ENCODE assay signal across 7 mouse cellular contexts in the genomic region with DNA sequence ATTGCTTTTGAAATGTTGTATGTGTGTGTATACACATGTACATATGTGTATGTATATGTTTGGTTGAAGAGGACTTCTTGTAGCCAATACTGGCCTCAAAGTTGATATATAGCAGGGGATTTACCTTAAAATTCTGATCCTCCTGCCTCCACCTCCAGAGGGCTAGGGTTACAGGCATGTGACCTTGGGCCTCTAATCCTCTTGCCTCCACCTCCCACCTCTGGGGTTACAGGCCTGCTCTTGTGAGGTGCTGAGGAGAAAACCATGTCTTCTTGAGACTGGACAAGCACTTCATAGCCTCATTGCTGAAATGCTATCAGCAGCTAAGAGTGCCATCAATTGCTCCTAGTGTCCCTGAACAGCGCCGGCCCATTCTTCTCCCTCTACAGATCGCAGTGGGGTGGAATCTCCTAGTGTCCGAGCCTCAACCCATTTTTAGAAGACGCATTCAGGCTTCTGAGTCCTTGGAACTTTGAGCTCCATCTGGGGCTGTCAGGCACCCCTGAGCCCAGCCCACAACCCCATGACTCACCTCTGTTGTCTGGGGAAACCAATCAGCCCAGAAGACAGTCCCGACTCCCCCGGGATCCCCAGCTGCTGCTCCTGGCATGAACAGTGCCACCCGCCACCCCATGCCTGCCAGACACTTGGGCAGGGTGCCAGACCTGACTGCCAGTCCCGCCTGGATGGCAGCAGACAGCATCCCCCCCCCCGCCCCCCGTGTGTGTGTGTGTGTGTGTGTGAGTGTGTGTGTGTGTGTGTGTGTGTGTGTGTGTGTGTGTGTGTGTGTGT. TPM values are rescaled to one million over a fixed set of nuclear protein-coding genes. Genes with fewer than 3 reads are reported as not detected.
DNase-seq lines count a peak whose midpoint lies in the region; ATAC-seq lines count a peak whose summit lies in the region.

No protein-coding gene starts in this region.

- 51% methylated on average over 11 of the region's 11 CpGs for WGBS in embryonic facial prominence, embryonic 12.5 days

- no peak overlapping the region for H3K9ac ChIP-seq in embryonic facial prominence, embryonic 12.5 days

- peak; percentile 95 for DNase-seq in adrenal gland, postnatal 10 days
- peak; percentile 76 to 82 for DNase-seq in heart, adult 18-20 months
- peak; percentile 53 for DNase-seq in kidney, adult 11 months
- DNase-seq in left cerebral cortex, postnatal 14 days (ENCODE audit: low spot score in 2 of 2), result peak; percentile 87 to 94
- DNase-seq in natural killer cell, adult 2 months (ENCODE audit: low spot score in 2 of 2), result peak; percentile 41 to 59
- DNase-seq in thymus, adult 18-20 months, result peak; percentile 18 to 24

- peaks cover 17% of the 10 kb centered on the region for H3K4me1 ChIP-seq in embryonic facial prominence, embryonic 12.5 days

- H3K4me3 ChIP-seq in embryonic facial prominence, embryonic 12.5 days, result no peak overlapping the region

- H3K9me3 ChIP-seq in embryonic facial prominence, embryonic 12.5 days, result no peaks in the 10 kb centered on the region

- H3K27me3 ChIP-seq in embryonic facial prominence, embryonic 12.5 days, result 0 out of 2 replicates have a peak, but pooled peaks cover 9% of the 10 kb centered on the region

- no peaks in the 10 kb centered on the region for H3K36me3 ChIP-seq in embryonic facial prominence, embryonic 12.5 days

- intact Hi-C loops in left cerebral cortex, postnatal 14 days (cut with DNase I), result no loop called here

- peak overlapping the region; percentile 50; the same call in 1 of the 2 replicates for H3K4me2 ChIP-seq in embryonic facial prominence, embryonic 12.5 days (replicated peaks)

- H3K27ac ChIP-seq in embryonic facial prominence, embryonic 12.5 days, result peak overlapping the region; percentile 51; the same call in 1 of the 2 replicates

- ATAC-seq in embryonic facial prominence, embryonic 12.5 days (ENCODE audit: insufficient number of reproducible peaks, insufficient read depth, low FRiP score, low TSS enrichment), result 0 out of 2 replicates have a peak, but pooled peaks have one; percentile 38

RNA-seq across cellular contexts. Expression of a gene that starts 30.6 kb away (rescaled TPM):
- total RNA-seq in adrenal gland, postnatal 10 days (2021), result 100 to 1,000 TPM in 1 of 2 experiments, 10 to 100 TPM in 1; 83.1 to 111 TPM
- polyA plus RNA-seq in embryonic facial prominence, embryonic 12.5 days (2016; fragmentation: Nextera tagmentation; extraction: Ambion mirVana), result 5.8 and 6.7 TPM in 2 replicates
- 10 to 100 TPM; 25.8 to 28.1 TPM for total RNA-seq in heart, adult 18-20 months (2021)
- 10 to 100 TPM; 43.3 to 56.9 TPM for total RNA-seq in left cerebral cortex, postnatal 14 days (2021)

Comparison
In these comparisons a context has a peak if more than half of its experiments do, and no peak if none do; other contexts are left out.
1. DNase-seq: peak in every context shown above with its lines; median percentile 95 in adrenal gland, postnatal 10 days; 90 in left cerebral cortex, postnatal 14 days; 79 in heart, adult 18-20 months; 53 in kidney, adult 11 months; 50 in natural killer cell, adult 2 months; 21 in thymus, adult 18-20 months.